Mouse (Mus musculus) testis, adult 2 months (tissue): Measurements from ENCODE around the gene Nol10.

Experiments used
- CTCF ChIP-seq: fragments of 200-500 bp; IDR thresholded peaks from 2 replicates; pipeline ENCODE4 v1.5.1; 2012; ENCODE audit warnings: low read depth, mild to moderate bottlenecking, inconsistent platforms, low read length, moderate library complexity; ENCODE audit not compliant: control insufficient read depth, insufficient read depth, insufficient replicate concordance
- POLR2A ChIP-seq: fragments of 200-500 bp; IDR thresholded peaks from 2 replicates; pipeline ENCODE4 v1.6.1; 2012; ENCODE audit warnings: low read depth, mild to moderate bottlenecking, inconsistent platforms, low read length, moderate library complexity; ENCODE audit not compliant: control insufficient read depth

DNA sequence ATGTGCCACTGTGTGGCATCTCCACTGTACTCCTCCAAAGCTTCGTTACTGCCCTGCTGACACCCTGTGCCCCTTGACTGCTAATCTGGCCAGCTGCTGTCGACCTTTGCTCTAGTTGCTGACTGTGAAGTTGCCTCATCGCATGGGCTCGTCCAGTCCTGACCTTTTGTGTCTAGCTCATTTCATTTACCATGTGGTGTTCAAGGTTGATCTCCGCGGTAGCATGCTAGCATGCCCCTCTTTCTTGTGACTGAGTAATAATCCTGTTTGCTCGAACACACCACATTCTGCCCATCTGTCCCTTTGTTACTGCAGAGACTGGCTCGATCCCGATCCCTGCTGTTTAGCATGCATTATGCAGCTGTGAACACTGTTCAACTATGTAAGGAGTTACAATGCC is 93.2 kb downstream of the Nol10 start:
- TF ChIP-seq CTCF (no peak), POLR2A (no peak)
